Mouse (Mus musculus) cortical plate, adult 2 months (tissue): Measurements from ENCODE around the gene Atp2b2.

Experiments used
- CTCF ChIP-seq: fragments of 200-500 bp; IDR thresholded peaks from 2 replicates; pipeline ENCODE4 v1.5.1; 2011; ENCODE audit warnings: mild to moderate bottlenecking, control low read depth, low read length; ENCODE audit not compliant: insufficient read depth; ENCODE audit errors: extremely low read depth
- POLR2A ChIP-seq: fragments of 200-500 bp; IDR thresholded peaks from 2 replicates; pipeline ENCODE4 v1.6.1; 2011; ENCODE audit warnings: mild to moderate bottlenecking, low read length, control low read depth; ENCODE audit not compliant: insufficient read depth; ENCODE audit errors: extremely low read depth

DNA sequence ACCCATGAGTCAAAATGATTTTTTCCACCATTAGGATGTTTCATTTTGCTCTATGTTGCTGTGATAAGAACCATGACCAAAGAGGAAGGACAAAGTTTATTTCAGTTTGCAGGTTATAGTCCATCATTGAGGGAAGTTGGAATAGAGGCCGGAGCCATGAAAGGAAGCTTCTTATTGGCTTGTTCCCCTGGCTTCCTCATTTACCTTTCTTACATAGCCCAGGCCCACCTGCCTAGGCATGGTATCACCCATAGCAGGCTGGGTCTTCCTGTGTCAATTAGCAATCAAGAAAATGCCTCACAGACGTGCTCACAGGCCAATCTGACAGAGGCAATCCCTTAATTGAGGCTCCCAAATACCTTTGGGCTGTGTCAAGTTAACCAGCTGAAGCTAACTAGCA is 18.6 kb downstream of the Atp2b2 start:
- TF ChIP-seq CTCF (no peak), POLR2A (no peak)
